Comparison of ENCODE assay signal across 20 mouse cellular contexts in the genomic region with DNA sequence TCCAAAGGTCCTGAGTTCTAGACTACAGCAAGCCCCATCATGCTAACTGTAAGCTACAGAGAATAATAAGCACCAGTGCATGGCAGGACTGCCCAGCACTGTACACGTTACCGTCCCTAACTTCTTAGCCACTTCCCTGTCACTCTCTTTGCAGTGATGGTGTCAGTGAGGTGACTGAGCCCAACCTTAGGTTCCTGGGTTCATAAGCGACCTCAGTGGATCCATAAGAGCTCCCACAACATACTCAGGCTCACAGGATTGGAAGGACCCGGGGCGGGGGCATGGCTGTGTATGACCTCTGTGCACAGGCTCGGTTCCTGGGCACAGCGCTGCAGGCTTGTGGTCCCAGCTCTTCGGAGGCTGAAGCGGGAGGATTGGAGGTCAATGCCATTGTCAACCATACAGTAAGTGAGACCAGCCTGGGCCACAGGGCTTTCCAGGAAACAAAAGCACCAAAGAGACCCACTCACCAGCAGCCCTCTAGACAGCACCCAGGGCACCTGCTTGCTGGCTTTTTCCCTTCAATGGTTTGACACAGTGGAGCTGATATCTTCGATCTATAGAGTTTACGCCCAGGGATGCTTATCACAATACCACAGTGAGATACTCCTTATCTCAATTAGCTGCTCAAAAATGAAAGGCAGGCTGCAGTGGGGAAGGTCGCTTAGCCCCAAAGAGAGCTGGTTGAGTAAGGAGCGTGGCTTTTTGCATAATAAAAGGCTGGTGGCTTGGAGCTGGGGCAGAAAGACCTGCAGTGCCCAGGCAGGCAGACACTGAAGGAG. TPM values are rescaled to one million over a fixed set of nuclear protein-coding genes. Genes with fewer than 3 reads are reported as not detected.
DNase-seq lines count a peak whose midpoint lies in the region; ATAC-seq and TF ChIP-seq lines count a peak whose summit lies in the region.
"Had no signal": no experiment of that assay in that cellular context is flagged by ENCODE, and none has a peak within 500 bp of the region (broad histone marks: within the 10 kb centered on the region; RNA-seq: fewer than 3 reads in every experiment).

No protein-coding gene starts in this region.

- no peak overlapping the region for H3K27ac ChIP-seq in liver, embryonic 14.5 days
- no peak overlapping the region for H3K27ac ChIP-seq in kidney, adult 2 months (ENCODE audit: insufficient read depth, low read depth, low read length)
- H3K27ac ChIP-seq: limb, embryonic 12.5 days; liver, embryonic 15.5 days; lung, embryonic 15.5 days; neural tube, embryonic 13.5 days had no signal

- no peak for DNase-seq in liver, embryonic 14.5 days (ENCODE audit: low read depth in 3 of 3, low spot score in 3 of 3)
- no peak for DNase-seq in liver
- DNase-seq in CD4-positive helper T cell, adult 2 months (ENCODE audit: low read depth, low spot score) = peak; percentile 54
- no peak for DNase-seq in kidney, adult 2 months
- DNase-seq in left cerebral cortex, adult 8-10 months (ENCODE audit: low spot score in 2 of 2) = no peak
- DNase-seq: adrenal gland, postnatal 36 days; cerebellum, adult 18-20 months; cerebellum, postnatal 10 days; kidney, postnatal 25 days; lung, postnatal 36 days; retina, postnatal 1 day; right cerebral cortex, postnatal 14 days had no signal

- no peak overlapping the region for H3K4me3 ChIP-seq in liver, embryonic 14.5 days (ENCODE audit: insufficient read depth in 1 of 2, low read depth in 2 of 2, low read length in 2 of 2)
- no peak overlapping the region for H3K4me3 ChIP-seq in kidney, adult 2 months (ENCODE audit: insufficient read depth, low read depth, low read length)
- H3K4me3 ChIP-seq: erythroblast, embryonic 14.5 days; limb, embryonic 12.5 days; liver, embryonic 15.5 days; lung, embryonic 15.5 days; neural tube, embryonic 13.5 days had no signal

- no peaks in the 10 kb centered on the region for H3K9me3 ChIP-seq in liver, embryonic 14.5 days (ENCODE audit: control insufficient read depth, low read length)
- H3K9me3 ChIP-seq: limb, embryonic 12.5 days; liver, embryonic 15.5 days; lung, embryonic 15.5 days; neural tube, embryonic 13.5 days had no signal

- TF ChIP-seq EP300 in liver, embryonic 14.5 days (IDR thresholded peaks at IDR 0.05; ENCODE audit: low read depth) = no peak

- no peak overlapping the region for H3K4me2 ChIP-seq in liver, embryonic 14.5 days (ENCODE audit: low read depth)
- H3K4me2 ChIP-seq: limb, embryonic 12.5 days; liver, embryonic 15.5 days; lung, embryonic 15.5 days; neural tube, embryonic 13.5 days had no signal

- no peak for TF ChIP-seq CTCF in liver, embryonic 14.5 days (IDR thresholded peaks at IDR 0.05; ENCODE audit: low read depth)
- TF ChIP-seq CTCF in kidney, adult 2 months (conservative IDR thresholded peaks at IDR 0.05; ENCODE audit: insufficient read depth, insufficient read length, low read depth, low read length) = no peak

- no peaks in the 10 kb centered on the region for H3K27me3 ChIP-seq in liver, embryonic 14.5 days (ENCODE audit: control insufficient read depth, insufficient read depth, low read length)
- no peaks in the 10 kb centered on the region for H3K27me3 ChIP-seq in kidney, adult 2 months (replicated peaks; ENCODE audit: control insufficient read depth, insufficient read depth, low read length)
- H3K27me3 ChIP-seq: limb, embryonic 12.5 days; liver, embryonic 15.5 days; lung, embryonic 15.5 days; neural tube, embryonic 13.5 days had no signal

- H3K36me3 ChIP-seq in liver, embryonic 14.5 days (replicated peaks; ENCODE audit: control insufficient read depth, insufficient read depth, low read depth) = no peaks in the 10 kb centered on the region
- no peaks in the 10 kb centered on the region for H3K36me3 ChIP-seq in kidney, adult 2 months (ENCODE audit: control insufficient read depth, insufficient read depth, low read length)
- H3K36me3 ChIP-seq: liver, embryonic 15.5 days had no signal

- WGBS in liver, embryonic 14.5 days (ENCODE audit: insufficient replicate concordance) = 66% methylated on average over 13 of the region's 13 CpGs
- WGBS in kidney, adult 2 months = 95% methylated on average over 13 of the region's 13 CpGs

- H3K9ac ChIP-seq in liver, embryonic 14.5 days (replicated peaks) = no peak overlapping the region
- H3K9ac ChIP-seq: limb, embryonic 12.5 days; liver, embryonic 15.5 days; lung, embryonic 15.5 days; neural tube, embryonic 13.5 days had no signal

- ATAC-seq in liver, embryonic 14.5 days (ENCODE audit: insufficient read depth) = 0 out of 2 replicates have a peak, but pooled peaks have one; percentile 17
- ATAC-seq in common myeloid progenitor, adult 5-6 weeks (replicated peaks; ENCODE audit: low read depth, poor library complexity, severe bottlenecking) = peak; percentile 22; the same call in 1 of the 2 replicates
- ATAC-seq: forebrain, embryonic 16.5 days; hindbrain, embryonic 16.5 days had no signal

- H3K4me1 ChIP-seq in liver, embryonic 14.5 days (replicated peaks; ENCODE audit: control insufficient read depth in 2 of 2, insufficient read depth in 2 of 2, low read length in 1 of 2) = peaks cover under 1 to 3% of the 10 kb centered on the region in 2 experiments; a peak in 3 of 4 replicates
- peaks cover 6% of the 10 kb centered on the region; the same call in 1 of the 2 replicates for H3K4me1 ChIP-seq in kidney, adult 2 months (ENCODE audit: control insufficient read depth, insufficient read depth, low read length)
- H3K4me1 ChIP-seq: limb, embryonic 12.5 days; lung, embryonic 15.5 days had no signal

- TF ChIP-seq POLR2A in kidney, adult 2 months (IDR thresholded peaks at IDR 0.05; ENCODE audit: low read depth, low read length) = no peak

RNA-seq across cellular contexts. Expression of gene Slc35e3, which starts 7.8 kb away (rescaled TPM):
- 1.7 TPM in 2 replicates for polyA plus RNA-seq in liver, embryonic 14.5 days (2012; rRNA removed)
- 1.3 and 1.5 TPM in 2 replicates for polyA plus RNA-seq in liver, embryonic 14.5 days (2014; fragmentation: Nextera tagmentation; extraction: Ambion mirVana)
- 8.1 and 8.7 TPM in 2 replicates for total RNA-seq in common myeloid progenitor, adult 5-6 weeks (2017)
- 37.1 and 39.1 TPM in 2 replicates for polyA plus RNA-seq in kidney, adult 2 months (2012; rRNA removed)
- 10 to 100 TPM; 29.2 to 31.7 (median 30.3) TPM for total RNA-seq in left cerebral cortex, adult 8-10 months (2022)
- polyA plus RNA-seq: erythroblast, embryonic 14.5 days had no signal

RNA-seq across cellular contexts. Expression of gene Mdm2, which starts 27.8 kb away (rescaled TPM):
- polyA plus RNA-seq in liver, embryonic 14.5 days (2012; rRNA removed) = 14.4 and 20.0 TPM in 2 replicates
- polyA plus RNA-seq in liver, embryonic 14.5 days (2014; fragmentation: Nextera tagmentation; extraction: Ambion mirVana) = 12.8 and 13.9 TPM in 2 replicates
- total RNA-seq in common myeloid progenitor, adult 5-6 weeks (2017) = 67.0 and 76.1 TPM in 2 replicates
- polyA plus RNA-seq in kidney, adult 2 months (2012; rRNA removed) = 21.9 and 22.9 TPM in 2 replicates
- 10 to 100 TPM; 44.9 to 54.3 (median 51.9) TPM for total RNA-seq in left cerebral cortex, adult 8-10 months (2022)

RNA-seq across cellular contexts. Expression of gene Nup107, which starts 54.2 kb away (rescaled TPM):
- 14.9 and 28.8 TPM in 2 replicates for polyA plus RNA-seq in liver, embryonic 14.5 days (2012; rRNA removed)
- polyA plus RNA-seq in liver, embryonic 14.5 days (2014; fragmentation: Nextera tagmentation; extraction: Ambion mirVana) = 45.0 and 46.8 TPM in 2 replicates
- 126 and 151 TPM in 2 replicates for total RNA-seq in common myeloid progenitor, adult 5-6 weeks (2017)
- polyA plus RNA-seq in kidney, adult 2 months (2012; rRNA removed) = 3.7 and 4.6 TPM in 2 replicates
- 10 to 100 TPM; 16.2 to 20.4 (median 17.3) TPM for total RNA-seq in left cerebral cortex, adult 8-10 months (2022)
